Mouse (Mus musculus) stomach, embryonic 16.5 days (tissue): ENCODE measurements at regions not wholly inside any gene's neighbourhood (a gene's known extent, or its start where the extent isn't known, plus 50 kb on each side); places are given as distances from the start of the nearest gene placed in this dataset.

Experiments used
- ATAC-seq: fragments of 200-750 bp; cut with Nextera tagmentation; 2 replicates; pipeline ENCODE4 v1.8.0; 2017; ENCODE audit warnings: moderate number of reproducible peaks, moderate TSS enrichment; ENCODE audit not compliant: insufficient read depth, low FRiP score
- H3K27ac ChIP-seq: fragments of 300-500 bp; sonication (generic); 2 replicates; pipeline ENCODE4 v1.5.1; 2014; ENCODE audit warnings: low read length
- H3K27me3 ChIP-seq: fragments of 300-500 bp; sonication (generic); 2 replicates; pipeline ENCODE4 v1.6.1; 2014; ENCODE audit warnings: low read length, control low read depth, mixed read lengths; ENCODE audit not compliant: control insufficient read depth, insufficient read depth
- H3K36me3 ChIP-seq: fragments of 300-500 bp; sonication (generic); 2 replicates; pipeline ENCODE4 v1.6.1; 2014; ENCODE audit warnings: low read length; ENCODE audit not compliant: control insufficient read depth, insufficient read depth
- H3K4me1 ChIP-seq: fragments of 300-500 bp; sonication (generic); 2 replicates; pipeline ENCODE4 v1.6.1; 2014; ENCODE audit warnings: low read length, control low read depth, mixed read lengths; ENCODE audit not compliant: control insufficient read depth, insufficient read depth
- H3K4me2 ChIP-seq: fragments of 300-500 bp; sonication (generic); 2 replicates; pipeline ENCODE4 v1.6.1; 2014; ENCODE audit warnings: low read depth, low read length, mixed read lengths
- H3K4me3 ChIP-seq: fragments of 300-500 bp; sonication (generic); replicated peaks from 2 replicates; pipeline ENCODE4 v1.5.1; 2014; ENCODE audit warnings: mild to moderate bottlenecking, low read length
- H3K9ac ChIP-seq: fragments of 300-500 bp; sonication (generic); 2 replicates; pipeline ENCODE4 v1.6.1; 2014; ENCODE audit warnings: low read length
- H3K9me3 ChIP-seq: fragments of 300-500 bp; sonication (generic); replicated peaks from 2 replicates; pipeline ENCODE4 v1.6.1; 2016; ENCODE audit warnings: low read length, control low read depth; ENCODE audit not compliant: control insufficient read depth
- WGBS: fragments of 180-500 bp; shearing (Covaris S2); extraction: QIAGEN DNeasy Blood & Tissue Kit; methylation state at CpG from one replicate; pipeline ENCODE4 v1.1.7; 2014; 5-methylcytosine and 5-hydroxymethylcytosine counted together

- Histone ChIP-seq H3K27me3 (no peaks in the 10 kb centered on the region), H3K4me2 (no peak overlapping the region), H3K9ac (no peak overlapping the region), H3K4me3 (no peak overlapping the region), H3K4me1 (no peaks in the 10 kb centered on the region), H3K27ac (no peak overlapping the region), H3K9me3 (no peaks in the 10 kb centered on the region), H3K36me3 (no peaks in the 10 kb centered on the region)
- 40% methylated on average over 1 of the region's 1 CpGs for whole genome bisulfite sequencing
- ATAC-seq = no peak
Observed at GRCm38 (mm10) chr16:77779019-77779418, 177.1 kb upstream of the Gm11146 start.

DNA sequence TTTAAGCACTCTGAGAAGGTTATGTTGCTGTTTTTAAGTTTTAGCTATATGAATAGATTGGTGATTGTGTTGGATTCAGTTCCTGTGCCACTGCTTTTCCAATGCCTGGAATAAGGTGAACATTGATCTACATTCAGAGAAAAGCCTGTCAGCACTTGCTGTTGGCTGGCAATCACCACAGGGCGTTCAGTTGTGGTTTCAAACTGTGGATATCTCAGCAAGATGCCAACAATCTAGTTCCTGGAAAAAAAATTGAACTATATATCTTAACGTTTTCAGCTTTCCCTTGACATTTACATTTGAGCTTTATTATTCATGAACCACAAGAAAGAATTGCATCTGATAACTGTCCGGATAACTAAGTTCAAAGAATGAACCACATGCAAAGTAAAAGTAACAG, 170.2 kb upstream of the Gm11146 start:
- no peaks in the 10 kb centered on the region for H3K27me3 ChIP-seq
- H3K9me3 ChIP-seq = no peaks in the 10 kb centered on the region
- H3K4me2 ChIP-seq = no peak overlapping the region
- no peak for ATAC-seq
- no peaks in the 10 kb centered on the region for H3K36me3 ChIP-seq
- H3K4me3 ChIP-seq = no peak overlapping the region
- 67% methylated on average over 3 of the region's 3 CpGs for WGBS
- H3K4me1 ChIP-seq = no peaks in the 10 kb centered on the region
- no peak overlapping the region for H3K9ac ChIP-seq
- H3K27ac ChIP-seq = no peak overlapping the region

- WGBS = 47% methylated on average over 4 of the region's 4 CpGs
- peak overlapping the region; percentile 37; the same call in 1 of the 2 replicates for H3K27ac ChIP-seq
- no peak overlapping the region for H3K4me3 ChIP-seq
- H3K4me2 ChIP-seq = no peak overlapping the region
- H3K9me3 ChIP-seq = no peaks in the 10 kb centered on the region
- H3K4me1 ChIP-seq = no peaks in the 10 kb centered on the region; the same call in 1 of the 2 replicates
- peak; percentile 71; the same call in 1 of the 2 replicates for ATAC-seq
- H3K27me3 ChIP-seq = no peaks in the 10 kb centered on the region
- no peaks in the 10 kb centered on the region for H3K36me3 ChIP-seq
- no peak overlapping the region for H3K9ac ChIP-seq
Observed at GRCm38 (mm10) chr16:77760926-77761347, 159.0 kb upstream of the Gm11146 start.

GRCm38 (mm10) chr16:77760479-77760878, 158.6 kb upstream of the Gm11146 start:
- Histone ChIP-seq H3K4me2 (no peak overlapping the region), H3K27me3 (no peaks in the 10 kb centered on the region), H3K4me3 (no peak overlapping the region), H3K4me1 (no peaks in the 10 kb centered on the region; the same call in 1 of the 2 replicates), H3K27ac (peak overlapping the region; percentile 33; the same call in 1 of the 2 replicates), H3K9ac (no peak overlapping the region), H3K9me3 (no peaks in the 10 kb centered on the region), H3K36me3 (no peaks in the 10 kb centered on the region)
- ATAC-seq = 0 out of 2 replicates have a peak, but pooled peaks have one; percentile 7
- WGBS = 57% methylated on average over 4 of the region's 4 CpGs

DNA sequence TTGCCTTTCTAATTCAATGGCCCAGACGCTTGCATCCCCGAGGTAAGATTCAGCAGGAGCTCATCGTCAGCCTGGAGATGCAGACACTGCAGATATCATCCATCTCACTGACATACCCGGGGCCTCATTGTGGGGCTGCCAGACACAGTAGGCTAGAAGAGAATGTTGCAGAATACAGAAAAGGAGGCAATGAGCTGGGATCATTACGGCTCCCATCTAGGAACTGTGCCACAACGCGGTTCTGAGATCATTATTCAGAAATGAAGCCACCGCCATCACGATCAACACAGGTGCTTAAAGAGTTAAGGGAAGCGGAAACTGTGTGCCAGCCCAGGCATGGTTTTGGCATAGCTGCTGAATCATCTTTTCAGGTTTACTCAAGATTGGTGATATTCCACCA, 158.1 kb upstream of the Gm11146 start:
- Histone ChIP-seq H3K27ac (peak overlapping the region; percentile 33; the same call in 1 of the 2 replicates), H3K9me3 (no peaks in the 10 kb centered on the region), H3K27me3 (no peaks in the 10 kb centered on the region), H3K9ac (no peak overlapping the region), H3K4me1 (no peaks in the 10 kb centered on the region; the same call in 1 of the 2 replicates), H3K4me2 (no peak overlapping the region), H3K4me3 (no peak overlapping the region), H3K36me3 (no peaks in the 10 kb centered on the region)
- no peak for ATAC-seq
- 46% methylated on average over 10 of the region's 10 CpGs for WGBS

GRCm38 (mm10) chr16:77754882-77755281, 153.0 kb upstream of the Gm11146 start:
- 77% methylated on average over 6 of the region's 6 CpGs for WGBS
- Histone ChIP-seq H3K9ac (no peak overlapping the region), H3K4me2 (no peak overlapping the region), H3K9me3 (no peaks in the 10 kb centered on the region), H3K4me3 (no peak overlapping the region), H3K27me3 (no peaks in the 10 kb centered on the region), H3K27ac (no peak overlapping the region), H3K4me1 (no peaks in the 10 kb centered on the region), H3K36me3 (no peaks in the 10 kb centered on the region)
- ATAC-seq = no peak

- Histone ChIP-seq H3K4me3 (no peak overlapping the region), H3K4me1 (no peaks in the 10 kb centered on the region)
- 57% methylated on average over 2 of the region's 2 CpGs for WGBS
Observed at GRCm38 (mm10) chr16:77749474-77749873, 147.6 kb upstream of the Gm11146 start.

GRCm38 (mm10) chr16:77743838-77744237, 141.9 kb upstream of the Gm11146 start:
- no peak for ATAC-seq
- no peaks in the 10 kb centered on the region for H3K27me3 ChIP-seq
- H3K4me1 ChIP-seq = no peaks in the 10 kb centered on the region
- H3K4me3 ChIP-seq = no peak overlapping the region
- H3K27ac ChIP-seq = no peak overlapping the region
- H3K4me2 ChIP-seq = no peak overlapping the region
- WGBS = 78% methylated on average over 6 of the region's 6 CpGs
- no peaks in the 10 kb centered on the region for H3K9me3 ChIP-seq
- no peaks in the 10 kb centered on the region for H3K36me3 ChIP-seq
- no peak overlapping the region for H3K9ac ChIP-seq

More at GRCm38 (mm10) chr16:77749474-77749873, 147.6 kb upstream of the Gm11146 start:
- no peaks in the 10 kb centered on the region for H3K36me3 ChIP-seq
- ATAC-seq = no peak
- H3K27me3 ChIP-seq = no peaks in the 10 kb centered on the region
- H3K9ac ChIP-seq = no peak overlapping the region
- no peak overlapping the region for H3K27ac ChIP-seq
- H3K9me3 ChIP-seq = no peaks in the 10 kb centered on the region
- H3K4me2 ChIP-seq = no peak overlapping the region

- WGBS = 60% methylated on average over 1 of the region's 1 CpGs
- no peaks in the 10 kb centered on the region for H3K36me3 ChIP-seq
- no peak overlapping the region for H3K4me3 ChIP-seq
- H3K4me2 ChIP-seq = no peak overlapping the region
- H3K9me3 ChIP-seq = no peaks in the 10 kb centered on the region
- H3K9ac ChIP-seq = no peak overlapping the region
- no peak for ATAC-seq
- no peaks in the 10 kb centered on the region for H3K27me3 ChIP-seq
- no peaks in the 10 kb centered on the region for H3K4me1 ChIP-seq
- no peak overlapping the region for H3K27ac ChIP-seq
Observed at GRCm38 (mm10) chr16:77738821-77739220, 136.9 kb upstream of the Gm11146 start.
